Mouse (Mus musculus): ENCODE data around the gene Mrgpra2a.

- TF ChIP-seq POLR2A (IDR thresholded peaks at IDR 0.05; ENCODE audit: extremely low read depth, insufficient read depth, low read length): no peak
- TF ChIP-seq CTCF (IDR thresholded peaks at IDR 0.05; ENCODE audit: low read depth, low read length): no peak
These were observed 50.8 kb downstream of the Mrgpra2a start for GRCm38 (mm10) chr7:47401125-47401524.

Data from liver, adult 2 months (tissue).